Mouse (Mus musculus) neural tube, embryonic 11.5 days (tissue): ENCODE measurements around the gene Wdr31. TPM values are rescaled to one million over a fixed set of nuclear protein-coding genes. Genes with fewer than 3 reads are reported as not detected.
"Not testable (repeated sequence)": the region's sequence is repeated elsewhere in the genome, so short reads cannot be mapped to it uniquely, and the experiment has no call there.

Experiments used
- ATAC-seq: fragments of 200-750 bp; cut with Nextera tagmentation; 2 replicates; pipeline ENCODE4 v1.8.0; 2017; ENCODE audit warnings: moderate number of reproducible peaks, mild to moderate bottlenecking, moderate TSS enrichment, moderate library complexity; ENCODE audit not compliant: insufficient read depth, low FRiP score, low TSS enrichment
- DNase-seq: peaks from one replicate; pipeline ENCODE4 v3.0.0-alpha.2; 2015; ENCODE audit warnings: low spot score
- H3K27ac ChIP-seq: fragments of 300-500 bp; sonication (generic); 2 replicates; pipeline ENCODE4 v1.5.1; 2014; ENCODE audit warnings: low read depth, mild to moderate bottlenecking, low read length
- H3K27me3 ChIP-seq: fragments of 300-500 bp; sonication (generic); 2 replicates; pipeline ENCODE4 v1.6.1; 2014; ENCODE audit warnings: mild to moderate bottlenecking, low read length, mixed read lengths; ENCODE audit not compliant: control insufficient read depth, insufficient read depth
- H3K36me3 ChIP-seq: fragments of 300-500 bp; sonication (generic); 2 replicates; pipeline ENCODE4 v1.6.1; 2014; ENCODE audit warnings: mild to moderate bottlenecking, low read length, moderate library complexity, mixed read lengths; ENCODE audit not compliant: control insufficient read depth, insufficient read depth
- H3K4me1 ChIP-seq: fragments of 300-500 bp; sonication (generic); 2 replicates; pipeline ENCODE4 v1.6.1; 2014; ENCODE audit warnings: low read length, mixed read lengths; ENCODE audit not compliant: control insufficient read depth, insufficient read depth
- H3K4me2 ChIP-seq: fragments of 300-500 bp; sonication (generic); 2 replicates; pipeline ENCODE4 v1.6.1; 2014; ENCODE audit warnings: low read depth, mild to moderate bottlenecking, moderate library complexity
- H3K4me3 ChIP-seq: fragments of 300-500 bp; sonication (generic); 2 replicates; pipeline ENCODE4 v1.5.1; 2014; ENCODE audit warnings: low read depth, low read length
- H3K9ac ChIP-seq: fragments of 300-500 bp; sonication (generic); 2 replicates; pipeline ENCODE4 v1.6.1; 2014; ENCODE audit warnings: mild to moderate bottlenecking, low read length
- H3K9me3 ChIP-seq: fragments of 300-500 bp; sonication (generic); 2 replicates; pipeline ENCODE4 v1.6.1; 2016; ENCODE audit warnings: low read length; ENCODE audit not compliant: control insufficient read depth
- WGBS: fragments of 180-500 bp; shearing (Covaris S2); extraction: QIAGEN DNeasy Blood & Tissue Kit; methylation state at CpG from one replicate; pipeline ENCODE4 v1.1.7; 2014; 5-methylcytosine and 5-hydroxymethylcytosine counted together
- polyA plus RNA-seq: library from polyadenylated mRNA; unstranded; fragments of >200 nt; fragmentation: Nextera tagmentation; extraction: Ambion mirVana; gene quantifications from 2 replicates; pipeline ENCODE4 v1.2.1, GENCODE M21; 2014

The Wdr31 gene
- polyA plus RNA-seq, 1 experiment from 2014 or later: 5.1 TPM

GRCm38 (mm10) chr4:62486162-62486696, 15.5 kb upstream of the Wdr31 start:
- WGBS: 90% methylated on average over 15 of the region's 15 CpGs
- DNase-seq: no peak
- Histone ChIP-seq H3K4me3 (no peak overlapping the region), H3K4me1 (no peaks in the 10 kb centered on the region), H3K9me3 (no peaks in the 10 kb centered on the region), H3K27ac (no peak overlapping the region), H3K9ac (no peak overlapping the region), H3K27me3 (no peaks in the 10 kb centered on the region; the same call in 1 of the 2 replicates), H3K4me2 (no peak overlapping the region), H3K36me3 (no peaks in the 10 kb centered on the region)
- ATAC-seq: no peak

- H3K27ac ChIP-seq: no peak overlapping the region
- H3K4me3 ChIP-seq: no peak overlapping the region
- H3K4me2 ChIP-seq: no peak overlapping the region
- 91% methylated on average over 8 of the region's 8 CpGs for WGBS
- no peaks in the 10 kb centered on the region for H3K36me3 ChIP-seq
- H3K9me3 ChIP-seq: no peaks in the 10 kb centered on the region
- no peaks in the 10 kb centered on the region for H3K4me1 ChIP-seq
- peaks cover 1% of the 10 kb centered on the region for H3K27me3 ChIP-seq
- no peak overlapping the region for H3K9ac ChIP-seq
- DNase-seq (no peak), ATAC-seq (no peak)
These were observed 14.9 kb upstream of the Wdr31 start for GRCm38 (mm10) chr4:62485450-62486161.

GRCm38 (mm10) chr4:62484928-62485327, 14.2 kb upstream of the Wdr31 start:
- DNase-seq (no peak), ATAC-seq (no peak)
- Histone ChIP-seq H3K9ac (no peak overlapping the region), H3K27ac (no peak overlapping the region), H3K9me3 (no peaks in the 10 kb centered on the region), H3K27me3 (peaks cover 8% of the 10 kb centered on the region), H3K4me1 (peaks cover 2% of the 10 kb centered on the region; the same call in 1 of the 2 replicates), H3K4me3 (no peak overlapping the region), H3K4me2 (no peak overlapping the region), H3K36me3 (no peaks in the 10 kb centered on the region)
- 83% methylated on average over 3 of the region's 3 CpGs for WGBS

- Histone ChIP-seq H3K27me3 (peaks cover 15% of the 10 kb centered on the region), H3K9me3 (no peaks in the 10 kb centered on the region), H3K36me3 (no peaks in the 10 kb centered on the region), H3K4me1 (peaks cover 4% of the 10 kb centered on the region; the same call in 1 of the 2 replicates), H3K4me2 (no peak overlapping the region), H3K9ac (no peak overlapping the region), H3K27ac (no peak overlapping the region), H3K4me3 (no peak overlapping the region)
- ATAC-seq (no peak), DNase-seq (no peak)
- 55% methylated on average over 10 of the region's 10 CpGs for WGBS
These were observed 10.3 kb upstream of the Wdr31 start for GRCm38 (mm10) chr4:62480709-62481605.

GRCm38 (mm10) chr4:62479937-62480708, 9.4 kb upstream of the Wdr31 start, which contains the start of gene Bspry:
Gene Bspry (plus strand): TSS chr4:62480053.
- peak; percentile 22 for DNase-seq
- WGBS: 2% methylated on average over 47 of the region's 71 CpGs
- Histone ChIP-seq H3K9ac (no peak within 1 kb of the TSS), H3K4me1 (peaks cover 4% of the 10 kb centered on the region; the same call in 1 of the 2 replicates), H3K27ac (no peak within 1 kb of the TSS), H3K27me3 (peaks cover 15% of the 10 kb centered on the region), H3K9me3 (no peaks in the 10 kb centered on the region), H3K36me3 (no peaks in the 10 kb centered on the region), H3K4me2 (peak within 1 kb of the TSS; percentile 69), H3K4me3 (peak within 1 kb of the TSS; percentile 42)
- peak; percentile 38; the same call in 1 of the 2 replicates for ATAC-seq

- not testable (repeated sequence) for ATAC-seq, DNase-seq, H3K36me3 ChIP-seq, H3K27ac ChIP-seq, H3K9me3 ChIP-seq, H3K9ac ChIP-seq, H3K4me1 ChIP-seq
- H3K27me3 ChIP-seq: peaks cover 15% of the 10 kb centered on the region
- WGBS: 14% methylated on average over 11 of the region's 11 CpGs
- peak overlapping the region; percentile 69 for H3K4me2 ChIP-seq
- H3K4me3 ChIP-seq: peak overlapping the region; percentile 42
These were observed 8.9 kb upstream of the Wdr31 start for GRCm38 (mm10) chr4:62479593-62479936.

GRCm38 (mm10) chr4:62477542-62478244, 7.0 kb upstream of the Wdr31 start:
- no peak overlapping the region for H3K4me3 ChIP-seq
- H3K4me2 ChIP-seq: no peak overlapping the region
- H3K9ac ChIP-seq: no peak overlapping the region
- no peak for DNase-seq
- no peak overlapping the region for H3K27ac ChIP-seq
- ATAC-seq: no peak
- H3K36me3 ChIP-seq: no peaks in the 10 kb centered on the region
- 87% methylated on average over 6 of the region's 6 CpGs for WGBS
- H3K9me3 ChIP-seq: no peaks in the 10 kb centered on the region
- peaks cover 15% of the 10 kb centered on the region for H3K27me3 ChIP-seq
- H3K4me1 ChIP-seq: peaks cover 4% of the 10 kb centered on the region; the same call in 1 of the 2 replicates

- ATAC-seq (no peak), DNase-seq (no peak)
- 87% methylated on average over 6 of the region's 6 CpGs for WGBS
- H3K9ac ChIP-seq: no peak overlapping the region
- H3K27ac ChIP-seq: no peak overlapping the region
- no peaks in the 10 kb centered on the region for H3K36me3 ChIP-seq
- peaks cover 15% of the 10 kb centered on the region for H3K27me3 ChIP-seq
- no peaks in the 10 kb centered on the region for H3K9me3 ChIP-seq
- H3K4me1 ChIP-seq: peaks cover 4% of the 10 kb centered on the region; the same call in 1 of the 2 replicates
- H3K4me2 ChIP-seq: no peak overlapping the region
- H3K4me3 ChIP-seq: no peak overlapping the region
These were observed 5.1 kb upstream of the Wdr31 start for GRCm38 (mm10) chr4:62475793-62476192.
